Mouse (Mus musculus) forebrain, postnatal 0 days (tissue): Measurements from ENCODE around the gene Setd6. TPM values are rescaled to one million over a fixed set of nuclear protein-coding genes. Genes with fewer than 3 reads are reported as not detected.

Experiments used
- ATAC-seq: fragments of 200-750 bp; cut with Nextera tagmentation; 2 replicates; pipeline ENCODE4 v1.8.0; 2017; ENCODE audit warnings: mild to moderate bottlenecking, moderate library complexity
- DNase-seq: peaks from one replicate; pipeline ENCODE4 v3.0.0-alpha.2; 2015
- H3K27ac ChIP-seq: fragments of 300-500 bp; sonication (generic); 2 replicates; pipeline ENCODE4 v1.5.1; 2014; ENCODE audit warnings: low read depth, mild to moderate bottlenecking, antibody characterized with exemption, low read length, moderate library complexity, mixed read lengths
- H3K27me3 ChIP-seq: fragments of 300-500 bp; sonication (generic); 2 replicates; pipeline ENCODE4 v1.6.1; 2014; ENCODE audit warnings: mild to moderate bottlenecking, low read length, mixed read lengths; ENCODE audit not compliant: insufficient read depth
- H3K36me3 ChIP-seq: fragments of 300-500 bp; sonication (generic); 2 replicates; pipeline ENCODE4 v1.6.1; 2014; ENCODE audit warnings: mild to moderate bottlenecking, moderate library complexity; ENCODE audit not compliant: insufficient read depth
- H3K4me1 ChIP-seq: fragments of 300-500 bp; sonication (generic); 2 replicates; pipeline ENCODE4 v1.6.1; 2014; ENCODE audit warnings: antibody characterized with exemption; ENCODE audit not compliant: insufficient read depth
- H3K4me2 ChIP-seq: fragments of 300-500 bp; sonication (generic); 2 replicates; pipeline ENCODE4 v1.6.1; 2014; ENCODE audit warnings: low read depth, mild to moderate bottlenecking, moderate library complexity
- H3K4me3 ChIP-seq: fragments of 300-500 bp; sonication (generic); 2 replicates; pipeline ENCODE4 v1.5.1; 2014; ENCODE audit warnings: low read depth, low read length, mixed read lengths
- H3K9ac ChIP-seq: fragments of 300-500 bp; sonication (generic); 2 replicates; pipeline ENCODE4 v1.6.1; 2014; ENCODE audit warnings: mild to moderate bottlenecking
- H3K9me3 ChIP-seq: fragments of 300-500 bp; sonication (generic); 2 replicates; pipeline ENCODE4 v1.6.1; 2016; ENCODE audit warnings: low read length
- CTCF ChIP-seq: sonication (generic); IDR thresholded peaks from 2 replicates; pipeline ENCODE4 v1.5.1; 2016; ENCODE audit warnings: antibody characterized with exemption, control low read depth, low read depth
- WGBS: fragments of 180-500 bp; shearing (Covaris S2); extraction: QIAGEN DNeasy Blood & Tissue Kit; methylation state at CpG from one replicate; pipeline ENCODE4 v1.1.7; 2014; 5-methylcytosine and 5-hydroxymethylcytosine counted together
- polyA plus RNA-seq: library from polyadenylated mRNA; unstranded; fragments of >200 nt; fragmentation: Nextera tagmentation; extraction: Ambion mirVana; gene quantifications from 2 replicates; pipeline ENCODE4 v1.2.1, GENCODE M21; 2015
- total RNA-seq: library from RNA; depleted of rRNA; stranded (reverse); fragments of >200 nt; gene quantifications from 2 replicates; pipeline ENCODE4 v1.2.3, GENCODE M21; 2014

The Setd6 gene
- total and polyA plus RNA-seq, 2 experiments from 2014 or later, result 29.8 to 40.0 TPM

GRCm38 (mm10) chr8:95698179-95698578, 17.5 kb upstream of the Setd6 start:
- no peak overlapping the region for H3K4me3 ChIP-seq
- DNase-seq (no peak), ATAC-seq (no peak)
- H3K9ac ChIP-seq, result no peak overlapping the region
- H3K36me3 ChIP-seq, result no peaks in the 10 kb centered on the region
- no peaks in the 10 kb centered on the region for H3K9me3 ChIP-seq
- H3K27ac ChIP-seq, result no peak overlapping the region
- H3K4me1 ChIP-seq, result peaks cover 23% of the 10 kb centered on the region
- no peak overlapping the region for H3K4me2 ChIP-seq
- no peak for TF ChIP-seq CTCF
- 36% methylated on average over 6 of the region's 6 CpGs for WGBS
- H3K27me3 ChIP-seq, result no peaks in the 10 kb centered on the region

GRCm38 (mm10) chr8:95700282-95700681, 15.4 kb upstream of the Setd6 start:
- ATAC-seq (peak; percentile 19; the same call in 1 of the 2 replicates), DNase-seq (peak; percentile 89)
- Histone ChIP-seq H3K27me3 (no peaks in the 10 kb centered on the region), H3K4me3 (no peak overlapping the region), H3K9ac (peak overlapping the region; percentile 25; the same call in 1 of the 2 replicates), H3K27ac (peak overlapping the region; percentile 64), H3K4me2 (peak overlapping the region; percentile 27; the same call in 1 of the 2 replicates), H3K36me3 (peaks cover under 1% of the 10 kb centered on the region; the same call in 1 of the 2 replicates), H3K4me1 (peaks cover 22% of the 10 kb centered on the region), H3K9me3 (no peaks in the 10 kb centered on the region)
- WGBS, result 22% methylated on average over 9 of the region's 9 CpGs
- no peak for TF ChIP-seq CTCF

- TF ChIP-seq CTCF, result no peak
- no peak for ATAC-seq
- Histone ChIP-seq H3K4me2 (0 out of 2 replicates have a peak overlapping the region, but pooled peaks have one; percentile 90), H3K4me3 (no peak overlapping the region), H3K9me3 (no peaks in the 10 kb centered on the region), H3K27ac (no peak overlapping the region), H3K4me1 (peaks cover 22% of the 10 kb centered on the region), H3K27me3 (no peaks in the 10 kb centered on the region), H3K36me3 (peaks cover 15% of the 10 kb centered on the region), H3K9ac (no peak overlapping the region)
- 77% methylated on average over 4 of the region's 4 CpGs for WGBS
- no peak for DNase-seq
Observed at GRCm38 (mm10) chr8:95701809-95702208, 13.9 kb upstream of the Setd6 start.

- peaks cover 22% of the 10 kb centered on the region for H3K4me1 ChIP-seq
- no peaks in the 10 kb centered on the region for H3K9me3 ChIP-seq
Observed at GRCm38 (mm10) chr8:95702480-95703446, 12.9 kb upstream of the Setd6 start.

GRCm38 (mm10) chr8:95703461-95704260, 12.0 kb upstream of the Setd6 start:
- peak overlapping the region; percentile 82 for H3K9ac ChIP-seq
- H3K4me1 ChIP-seq, result peaks cover 22% of the 10 kb centered on the region
- peak; percentile 66 for ATAC-seq
- 3% methylated on average over 15 of the region's 15 CpGs for WGBS
- H3K9me3 ChIP-seq, result no peaks in the 10 kb centered on the region
- DNase-seq, result peak; percentile 92
- TF ChIP-seq CTCF, result peak; percentile 1; the same call in 1 of the 2 replicates
- peak overlapping the region; percentile 85 for H3K4me3 ChIP-seq
- peaks cover 34% of the 10 kb centered on the region for H3K36me3 ChIP-seq
- H3K4me2 ChIP-seq, result peak overlapping the region; percentile 90
- peak overlapping the region; percentile 83 for H3K27ac ChIP-seq
- no peaks in the 10 kb centered on the region for H3K27me3 ChIP-seq

More at GRCm38 (mm10) chr8:95702480-95703446, 12.9 kb upstream of the Setd6 start:
- Histone ChIP-seq H3K36me3 (peaks cover 25% of the 10 kb centered on the region), H3K4me3 (peak overlapping the region; percentile 85), H3K4me2 (peak overlapping the region; percentile 90), H3K9ac (peak overlapping the region; percentile 82), H3K27me3 (no peaks in the 10 kb centered on the region), H3K27ac (peak overlapping the region; percentile 83)
- peak; percentile 97 for DNase-seq
- ATAC-seq, result peak; percentile 95
- WGBS, result 2% methylated on average over 34 of the region's 34 CpGs
- TF ChIP-seq CTCF, result peak; percentile 44

DNA sequence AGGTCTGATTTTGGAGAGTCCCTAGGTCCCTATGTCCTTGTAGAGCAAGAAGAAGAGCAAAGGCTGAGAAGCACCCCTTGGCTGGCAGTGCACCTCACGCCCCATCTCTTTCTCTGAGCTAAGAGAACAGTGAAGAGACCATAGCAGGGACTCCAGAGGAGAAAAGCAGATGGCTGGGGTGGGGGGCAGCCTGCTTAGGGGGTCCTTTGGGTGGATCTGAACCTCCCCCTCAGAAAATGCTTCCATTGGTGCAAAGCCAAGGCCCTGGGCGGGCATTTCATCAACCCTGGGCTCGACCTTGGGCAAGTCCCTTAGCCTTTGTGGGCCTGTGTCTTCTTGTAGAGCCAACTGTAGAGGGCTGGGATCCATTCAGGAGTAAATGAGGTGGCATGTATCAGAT, 11.1 kb upstream of the Setd6 start:
- no peak for ATAC-seq
- Histone ChIP-seq H3K27ac (peak overlapping the region; percentile 29; the same call in 1 of the 2 replicates), H3K9me3 (no peaks in the 10 kb centered on the region), H3K36me3 (peaks cover 43% of the 10 kb centered on the region), H3K4me2 (peak overlapping the region; percentile 90), H3K4me3 (peak overlapping the region; percentile 85; the same call in 1 of the 2 replicates), H3K9ac (peak overlapping the region; percentile 82), H3K27me3 (no peaks in the 10 kb centered on the region), H3K4me1 (peaks cover 20% of the 10 kb centered on the region)
- 94% methylated on average over 3 of the region's 3 CpGs for WGBS
- no peak for DNase-seq
- TF ChIP-seq CTCF, result no peak
